Mouse (Mus musculus) erythroblast, adult 5-6 weeks (primary cell): ENCODE data around the gene 0610030E20Rik. TPM values are rescaled to one million over a fixed set of nuclear protein-coding genes. Genes with fewer than 3 reads are reported as not detected.

Experiments
- ATAC-seq: replicated peaks from 2 replicates; pipeline ENCODE4 v1.8.0; 2016; ENCODE audit warnings: moderate number of reproducible peaks, mild to moderate bottlenecking, moderate TSS enrichment, inconsistent platforms; ENCODE audit not compliant: poor library complexity, low FRiP score, severe bottlenecking
- total RNA-seq, 2 experiments: library from RNA; stranded (forward) in 1 of 2; stranded (reverse) in 1 of 2; fragments of 150-400 nt in 1 of 2; fragments of 200-764, 138-1000 nt in 1 of 2; gene quantifications; 2 replicates each; pipeline versions ENCODE4 v1.2.3 to v1.2.4; 2015 to 2017; ENCODE audit warnings: low replicate concordance in 2 of 2

The 0610030E20Rik gene
- total RNA-seq, 2 experiments from 2014 or later, result 11.5 to 15.0 TPM

GRCm38 (mm10) chr6:72345633-72346032, 1.5 kb upstream of the 0610030E20Rik start:
- peak; percentile 21 for ATAC-seq

- ATAC-seq, result no peak; the same call in 1 of the 2 replicates
These were observed 856 bp upstream of the 0610030E20Rik start for GRCm38 (mm10) chr6:72346261-72346660.

- no peak for ATAC-seq
These were observed 1.3 kb downstream of the 0610030E20Rik start for GRCm38 (mm10) chr6:72348411-72348810.

GRCm38 (mm10) chr6:72350214-72350613, 3.1 kb downstream of the 0610030E20Rik start:
- no peak for ATAC-seq

- no peak for ATAC-seq
These were observed 5.7 kb downstream of the 0610030E20Rik start for GRCm38 (mm10) chr6:72352636-72353405.

GRCm38 (mm10) chr6:72354025-72354424, 6.9 kb downstream of the 0610030E20Rik start:
- ATAC-seq, result no peak

- ATAC-seq, result no peak
These were observed 8.2 kb downstream of the 0610030E20Rik start, which contains the start of gene Tmem150a for GRCm38 (mm10) chr6:72355066-72355911. Tmem150a (plus strand) TSS chr6:72355447.

GRCm38 (mm10) chr6:72356001-72356532, 8.9 kb downstream of the 0610030E20Rik start:
- ATAC-seq, result no peak

- ATAC-seq, result 0 out of 2 replicates have a peak, but pooled peaks have one; percentile 12
These were observed 10.3 kb downstream of the 0610030E20Rik start for GRCm38 (mm10) chr6:72357164-72358079.

GRCm38 (mm10) chr6:72358086-72358764, 11.1 kb downstream of the 0610030E20Rik start:
- no peak for ATAC-seq

- no peak for ATAC-seq
These were observed 12.2 kb downstream of the 0610030E20Rik start for GRCm38 (mm10) chr6:72359343-72359742.

- ATAC-seq, result no peak
These were observed 12.9 kb downstream of the 0610030E20Rik start for GRCm38 (mm10) chr6:72359891-72360598.

- ATAC-seq, result no peak
These were observed 13.4 kb downstream of the 0610030E20Rik start for GRCm38 (mm10) chr6:72360599-72360935.

- no peak for ATAC-seq
These were observed 14.0 kb downstream of the 0610030E20Rik start for GRCm38 (mm10) chr6:72361121-72361551.

- ATAC-seq, result peak; percentile 93
These were observed 15.3 kb downstream of the 0610030E20Rik start for GRCm38 (mm10) chr6:72362132-72363028.

- ATAC-seq, result no peak
These were observed 16.9 kb downstream of the 0610030E20Rik start for GRCm38 (mm10) chr6:72364009-72364408.

GRCm38 (mm10) chr6:72364985-72365384, 17.9 kb downstream of the 0610030E20Rik start:
- ATAC-seq, result no peak
